Mouse (Mus musculus) kidney, postnatal 10 days (tissue): ENCODE results near the gene Gm11397.
"Not testable (repeated sequence)": the region's sequence is repeated elsewhere in the genome, so short reads cannot be mapped to it uniquely, and the experiment has no call there.

Source experiments
- DNase-seq: peaks from one replicate; pipeline ENCODE4 v3.0.0; 2021; ENCODE audit warnings: mixed read lengths

Gm11397 gene

GRCm38 (mm10) chr13:33395461-33395860, at the start of gene Gm11397:
Gene Gm11397, plus strand, starts transcription at chr13:33395761.
- not testable (repeated sequence) for DNase-seq

GRCm38 (mm10) chr13:33356666-33357065, 38.9 kb upstream of the Gm11397 start:
- DNase-seq = not testable (repeated sequence)

GRCm38 (mm10) chr13:33432714-33433113, 37.2 kb downstream of the Gm11397 start:
- DNase-seq = not testable (repeated sequence)
